Mouse (Mus musculus) small intestine, adult 2 months (tissue): ENCODE data around the gene B3galt5. TPM values are rescaled to one million over a fixed set of nuclear protein-coding genes. Genes with fewer than 3 reads are reported as not detected.

Experiments used
- H3K27ac ChIP-seq: fragments of 200-500 bp; 2 replicates; pipeline ENCODE4 v1.5.1; 2012; ENCODE audit warnings: low read depth, low read length, control low read depth, inconsistent platforms; ENCODE audit not compliant: insufficient read depth
- H3K27me3 ChIP-seq: fragments of 200-500 bp; 2 replicates; pipeline ENCODE4 v1.6.1; 2012; ENCODE audit warnings: mild to moderate bottlenecking, moderate library complexity, low read length, inconsistent platforms; ENCODE audit not compliant: control insufficient read depth, insufficient read depth
- H3K36me3 ChIP-seq: fragments of 200-500 bp; 2 replicates; pipeline ENCODE4 v1.6.1; 2012; ENCODE audit warnings: mild to moderate bottlenecking, low read length, control low read depth, inconsistent platforms; ENCODE audit not compliant: control insufficient read depth, insufficient read depth
- H3K4me1 ChIP-seq: fragments of 200-500 bp; 2 replicates; pipeline ENCODE4 v1.6.1; 2012; ENCODE audit warnings: low read length, inconsistent platforms, mixed read lengths; ENCODE audit not compliant: control insufficient read depth, insufficient read depth, insufficient read length
- H3K4me3 ChIP-seq: fragments of 200-500 bp; 2 replicates; pipeline ENCODE4 v1.5.1; 2012; ENCODE audit warnings: low read depth, mild to moderate bottlenecking, control low read depth, inconsistent platforms, low read length, moderate library complexity
- CTCF ChIP-seq: fragments of 200-500 bp; IDR thresholded peaks from 2 replicates; pipeline ENCODE4 v1.5.1; 2012; ENCODE audit warnings: low read depth, mild to moderate bottlenecking, control low read depth, inconsistent platforms, low read length, moderate library complexity, mixed read lengths; ENCODE audit not compliant: insufficient replicate concordance, insufficient read length; ENCODE audit errors: extremely low read depth
- POLR2A ChIP-seq: fragments of 200-500 bp; IDR thresholded peaks from 2 replicates; pipeline ENCODE4 v1.6.1; 2012; ENCODE audit warnings: low read depth, mild to moderate bottlenecking, control low read depth, inconsistent platforms, low read length, moderate library complexity
- WGBS: fragments of 180-500 bp; shearing (Covaris S2); methylation state at CpG from one replicate; pipeline ENCODE4 v1.1.7; 2018; 5-methylcytosine and 5-hydroxymethylcytosine counted together
- polyA plus RNA-seq: library from polyadenylated mRNA; depleted of rRNA; stranded (reverse); fragments of >200 nt; gene quantifications from 2 replicates; pipeline ENCODE4 v1.2.3, GENCODE M21; 2012

Gene B3galt5
- polyA plus RNA-seq, 1 experiment = 0.34 TPM

DNA sequence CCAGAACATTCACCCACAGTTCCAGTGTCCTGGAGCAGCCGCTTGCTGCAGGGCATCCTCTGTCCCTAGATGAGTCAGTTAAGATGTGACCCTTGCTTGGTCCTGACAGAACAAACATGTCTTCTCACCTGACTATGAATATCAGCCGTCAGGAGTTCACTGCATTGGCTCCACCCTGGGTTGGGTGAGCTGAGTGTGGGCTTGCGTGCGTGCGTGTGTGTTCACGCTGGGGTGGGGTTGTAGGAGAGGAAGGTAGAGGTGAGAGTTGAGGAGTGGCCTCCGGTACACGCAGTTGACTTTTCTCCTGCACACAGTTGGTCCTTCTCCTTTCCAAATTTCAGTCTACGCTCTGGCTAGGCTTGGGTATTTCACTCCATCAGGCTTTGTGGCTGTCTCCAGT, 47.0 kb downstream of the B3galt5 start:
- TF ChIP-seq POLR2A (no peak), CTCF (no peak)
- H3K4me3 ChIP-seq = no peak overlapping the region
- WGBS = 79% methylated on average over 9 of the region's 9 CpGs
- H3K4me1 ChIP-seq = peaks cover 4% of the 10 kb centered on the region; the same call in 1 of the 2 replicates
- H3K36me3 ChIP-seq = no peaks in the 10 kb centered on the region
- peaks cover 15% of the 10 kb centered on the region for H3K27me3 ChIP-seq
- H3K27ac ChIP-seq = no peak overlapping the region

DNA sequence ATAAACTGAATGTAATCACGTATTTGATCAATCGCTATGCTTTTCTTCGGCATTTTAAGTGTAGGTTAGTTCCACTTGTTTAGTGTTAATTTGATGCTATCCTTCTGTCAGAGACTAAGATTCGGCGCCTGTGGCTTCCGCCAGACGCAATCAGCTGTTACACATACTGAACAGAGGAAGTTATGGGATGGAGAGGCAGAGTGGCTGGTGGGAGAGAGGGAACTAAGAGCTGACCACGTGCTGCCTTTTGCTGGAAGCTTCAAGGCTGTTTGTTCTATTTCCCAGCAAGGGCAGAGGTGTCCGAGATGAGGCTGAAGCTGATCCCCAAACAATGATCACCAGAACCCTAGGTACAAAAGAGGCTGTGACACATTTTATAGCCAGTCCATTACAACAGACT, 56.3 kb downstream of the B3galt5 start:
- H3K36me3 ChIP-seq = no peaks in the 10 kb centered on the region
- WGBS = 65% methylated on average over 9 of the region's 9 CpGs
- H3K27ac ChIP-seq = no peak overlapping the region
- no peak overlapping the region for H3K4me3 ChIP-seq
- H3K4me1 ChIP-seq = no peaks in the 10 kb centered on the region
- no peaks in the 10 kb centered on the region for H3K27me3 ChIP-seq
- no peak for TF ChIP-seq CTCF
- TF ChIP-seq POLR2A = no peak

- TF ChIP-seq POLR2A (no peak), CTCF (no peak)
- no peak overlapping the region for H3K4me3 ChIP-seq
- 73% methylated on average over 15 of the region's 15 CpGs for WGBS
These were observed 57.1 kb downstream of the B3galt5 start for GRCm38 (mm10) chr16:96292530-96293173.

GRCm38 (mm10) chr16:96298075-96298474, 62.5 kb downstream of the B3galt5 start:
- Histone ChIP-seq H3K4me3 (no peak overlapping the region), H3K27me3 (no peaks in the 10 kb centered on the region), H3K4me1 (peaks cover 11% of the 10 kb centered on the region; the same call in 1 of the 2 replicates), H3K36me3 (no peaks in the 10 kb centered on the region), H3K27ac (peak overlapping the region; percentile 73)
- TF ChIP-seq POLR2A (no peak), CTCF (no peak)

More at GRCm38 (mm10) chr16:96292530-96293173, 57.1 kb downstream of the B3galt5 start:
- Histone ChIP-seq H3K27me3 (no peaks in the 10 kb centered on the region), H3K36me3 (no peaks in the 10 kb centered on the region), H3K4me1 (no peaks in the 10 kb centered on the region), H3K27ac (no peak overlapping the region)

DNA sequence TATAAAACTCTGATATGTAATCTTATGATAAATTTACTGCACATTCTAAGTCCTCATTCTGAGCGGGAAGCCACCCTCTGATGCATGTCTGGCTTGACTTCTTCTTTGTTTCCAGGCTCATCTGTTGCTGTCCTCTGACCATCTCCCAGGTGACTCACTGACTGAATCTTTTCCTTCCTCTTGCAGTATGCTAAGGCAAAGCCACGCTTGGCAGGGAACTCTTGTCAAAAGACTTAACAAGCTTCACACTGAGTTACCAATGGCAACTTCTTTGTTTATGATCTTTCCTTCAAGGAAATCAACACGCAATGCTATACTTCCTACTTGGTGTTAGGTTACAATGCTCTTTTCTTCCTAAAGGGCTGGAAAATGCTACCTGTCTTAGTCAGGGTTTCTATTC, 63.0 kb downstream of the B3galt5 start:
- Histone ChIP-seq H3K36me3 (no peaks in the 10 kb centered on the region), H3K4me3 (no peak overlapping the region), H3K4me1 (peaks cover 11% of the 10 kb centered on the region; the same call in 1 of the 2 replicates), H3K27ac (peak overlapping the region; percentile 73), H3K27me3 (no peaks in the 10 kb centered on the region)
- 31% methylated on average over 3 of the region's 3 CpGs for WGBS
- no peak for TF ChIP-seq CTCF
- no peak for TF ChIP-seq POLR2A

- whole genome bisulfite sequencing = 78% methylated on average over 4 of the region's 4 CpGs
- peaks cover 13% of the 10 kb centered on the region for H3K4me1 ChIP-seq
- no peak overlapping the region for H3K27ac ChIP-seq
- TF ChIP-seq POLR2A = no peak
- no peak for TF ChIP-seq CTCF
- no peaks in the 10 kb centered on the region for H3K27me3 ChIP-seq
- no peaks in the 10 kb centered on the region for H3K36me3 ChIP-seq
- no peak overlapping the region for H3K4me3 ChIP-seq
These were observed 67.8 kb downstream of the B3galt5 start for GRCm38 (mm10) chr16:96303356-96303755.

DNA sequence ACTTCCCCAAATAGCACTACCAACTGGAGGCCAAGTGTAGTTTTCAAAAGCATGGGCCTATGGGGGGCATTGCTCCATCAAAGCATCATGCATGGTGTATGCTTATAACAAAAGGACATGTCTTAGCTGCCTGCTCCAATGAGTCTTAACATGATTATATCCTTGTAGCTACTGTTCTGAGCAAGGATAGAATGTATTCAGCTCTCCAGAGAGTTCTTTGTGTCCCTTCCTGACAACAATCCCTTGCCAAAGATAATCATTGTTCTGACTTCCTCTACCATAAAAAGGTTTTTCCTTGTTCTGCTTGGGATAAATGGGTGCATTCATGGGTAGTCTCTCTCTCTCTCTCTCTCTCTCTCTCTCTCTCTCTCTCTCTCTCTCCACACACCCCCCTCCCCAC, 68.8 kb downstream of the B3galt5 start:
- TF ChIP-seq POLR2A = no peak
- no peak for TF ChIP-seq CTCF
- H3K36me3 ChIP-seq = no peaks in the 10 kb centered on the region
- H3K27me3 ChIP-seq = no peaks in the 10 kb centered on the region
- peaks cover 11% of the 10 kb centered on the region for H3K4me1 ChIP-seq
- H3K4me3 ChIP-seq = no peak overlapping the region
- H3K27ac ChIP-seq = no peak overlapping the region
